Mouse (Mus musculus): ENCODE measurements at regions not wholly inside any gene's neighbourhood (a gene's known extent, or its start where the extent isn't known, plus 50 kb on each side); places are given as distances from the start of the nearest gene placed in this dataset.

DNA sequence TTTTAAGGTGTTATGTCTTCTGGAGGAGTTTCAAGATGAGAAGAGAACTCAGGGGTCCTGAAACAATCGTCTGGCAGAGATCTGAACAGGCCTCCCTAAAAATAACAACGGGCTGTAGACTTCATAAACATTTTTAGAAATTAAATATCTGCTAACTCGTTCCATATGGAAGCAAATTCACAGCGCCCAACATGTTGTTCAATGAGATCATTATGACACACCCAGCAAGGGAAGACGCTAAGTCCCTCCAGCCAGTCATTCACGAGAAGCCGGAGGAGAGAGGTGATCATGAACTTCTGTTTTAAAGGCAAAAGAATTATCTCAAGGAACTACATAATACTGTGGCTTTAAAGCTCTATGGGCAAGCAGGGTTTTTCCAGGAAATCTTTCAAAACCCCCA is 334.8 kb downstream of the Efna5 start:
- DNase-seq, result no peak

DNA sequence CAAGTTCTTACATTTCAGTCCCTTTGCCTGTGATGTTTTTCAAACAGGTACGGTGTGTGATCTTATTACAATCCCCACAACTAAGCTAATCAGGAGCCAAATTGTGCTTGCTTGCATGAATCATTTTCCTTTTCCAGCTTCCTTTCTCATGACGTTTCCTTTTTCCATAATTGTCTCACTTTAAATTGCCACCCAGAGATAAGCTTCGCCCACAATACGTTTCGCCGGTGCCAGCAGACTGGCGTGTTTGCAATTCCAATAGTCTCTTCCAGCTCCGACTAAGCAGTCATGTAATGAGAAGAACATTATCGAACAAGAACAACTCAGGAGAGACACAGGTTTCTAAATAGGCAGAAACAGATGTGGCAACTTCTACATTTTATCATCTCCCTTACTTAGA is 335.8 kb downstream of the Efna5 start:
- DNase-seq, result peak; percentile 8

DNA sequence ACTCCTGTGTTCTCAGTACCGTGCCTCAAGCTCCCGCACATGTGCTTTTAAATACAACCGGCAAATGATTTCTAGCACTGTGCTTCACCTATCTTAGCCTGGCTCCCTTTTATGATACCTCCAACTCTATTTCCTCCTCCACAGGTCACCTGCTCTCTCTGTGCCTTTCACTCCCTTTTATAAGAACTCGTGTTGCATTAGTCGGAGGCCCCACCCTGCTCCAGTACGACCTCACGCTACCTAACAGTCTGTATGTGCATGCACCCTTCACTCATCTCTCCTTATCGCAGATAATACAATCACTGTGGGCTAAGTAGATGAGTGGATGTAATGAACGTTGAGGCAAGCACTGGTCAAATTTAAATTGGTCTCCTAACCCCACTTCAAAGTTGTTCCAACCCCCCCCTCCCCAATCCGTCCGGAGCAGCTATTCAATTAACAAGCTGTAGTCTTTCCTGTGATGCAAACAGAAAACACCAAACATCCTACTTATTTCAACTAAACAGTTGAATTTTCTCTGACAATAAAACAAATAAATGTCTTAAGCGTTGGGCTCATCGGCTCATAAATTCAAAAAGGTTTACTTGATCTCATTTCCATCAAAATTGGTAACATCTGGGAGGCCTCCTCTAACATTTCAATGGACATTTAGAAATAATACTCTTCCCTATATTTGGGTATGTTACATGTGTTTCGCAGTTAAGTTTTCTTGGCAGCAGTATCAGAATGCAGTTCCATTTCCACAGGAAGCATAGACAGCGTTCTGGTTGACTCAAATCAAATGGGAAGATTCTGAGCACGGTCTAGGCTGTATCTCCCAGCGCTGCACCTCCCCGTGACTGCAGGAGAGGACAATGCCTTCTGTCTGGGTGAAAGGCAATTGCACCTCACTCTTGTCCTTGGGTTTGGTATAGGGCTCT is 337.8 kb downstream of the Efna5 start:
- no peak for DNase-seq

DNA sequence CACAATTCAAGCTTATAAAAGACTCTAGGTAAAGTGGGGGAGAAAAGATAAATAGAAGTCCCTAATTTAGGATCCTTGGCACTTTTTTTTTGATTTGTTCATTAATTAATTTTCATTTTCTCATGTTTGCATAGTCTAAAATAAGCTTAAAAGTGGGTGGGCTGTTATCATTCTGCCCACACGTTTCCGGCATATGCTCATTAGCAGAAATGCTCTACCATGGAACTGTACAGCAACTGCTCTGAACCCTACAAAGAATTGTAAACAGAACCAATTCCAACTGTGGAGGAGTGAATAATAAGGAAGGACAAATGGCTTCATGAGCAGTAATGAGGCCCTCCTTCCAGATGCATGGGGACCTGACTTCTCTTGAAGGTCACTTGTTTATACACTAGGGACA is 351.2 kb downstream of the Efna5 start:
- no peak for DNase-seq

DNA sequence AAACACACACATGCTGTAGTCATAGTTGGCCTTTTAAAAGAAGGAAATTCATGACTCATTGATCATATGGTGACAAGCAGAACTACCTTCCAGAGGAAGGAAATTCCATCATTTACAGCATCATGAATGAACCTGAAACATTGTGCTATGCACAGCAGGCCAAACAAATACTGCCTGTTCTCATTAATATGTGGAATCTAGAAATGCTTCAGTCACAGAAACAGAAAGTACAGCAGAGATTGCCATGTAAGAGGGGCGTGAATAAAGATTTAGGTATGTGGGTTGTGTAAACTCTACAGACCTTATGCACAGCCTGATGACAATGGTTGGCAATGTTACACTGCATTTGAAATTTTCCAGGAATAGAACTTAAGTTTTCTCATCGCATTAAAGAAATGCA is 353.6 kb downstream of the Efna5 start:
- no peak for DNase-seq

DNA sequence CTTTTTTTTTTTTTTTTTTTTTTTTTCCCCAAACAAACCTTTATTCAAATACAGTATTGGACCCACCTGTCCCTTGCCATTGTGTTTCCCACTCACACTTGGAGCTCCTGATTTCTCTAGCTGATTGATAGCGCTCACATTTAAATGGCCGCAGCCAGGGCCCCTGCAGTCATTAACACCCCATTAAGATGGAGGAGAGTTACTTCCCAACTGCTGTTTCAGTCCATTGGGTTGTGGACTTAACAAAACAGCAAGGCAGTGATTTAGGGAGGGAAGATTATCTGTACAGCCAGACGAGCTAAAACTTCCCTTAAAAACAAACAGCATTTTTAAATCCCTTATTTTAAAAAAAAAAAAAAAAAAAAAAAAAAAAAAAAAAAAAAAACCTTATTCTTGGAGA is 367.5 kb downstream of the Efna5 start:
- DNase-seq, result no peak

DNA sequence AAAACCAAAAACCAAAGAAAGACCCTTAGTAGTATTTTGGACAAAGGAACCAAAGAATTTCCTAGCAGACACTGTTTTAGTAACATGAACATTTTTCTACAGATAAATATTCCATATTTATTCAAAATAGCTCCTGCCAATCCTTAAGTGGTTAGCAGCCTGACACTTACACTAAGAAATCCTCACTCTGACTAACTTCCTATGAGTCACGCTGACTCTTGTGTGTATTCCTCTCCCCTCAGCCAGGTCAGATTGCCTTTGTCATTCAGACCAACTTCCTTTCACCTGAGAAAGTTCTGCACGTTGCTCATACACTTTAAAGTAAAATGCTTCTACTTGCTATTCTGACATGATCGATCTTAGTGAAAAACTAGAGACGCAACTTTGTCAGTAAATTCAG is 370.9 kb downstream of the Efna5 start:
- DNase-seq, result no peak

DNA sequence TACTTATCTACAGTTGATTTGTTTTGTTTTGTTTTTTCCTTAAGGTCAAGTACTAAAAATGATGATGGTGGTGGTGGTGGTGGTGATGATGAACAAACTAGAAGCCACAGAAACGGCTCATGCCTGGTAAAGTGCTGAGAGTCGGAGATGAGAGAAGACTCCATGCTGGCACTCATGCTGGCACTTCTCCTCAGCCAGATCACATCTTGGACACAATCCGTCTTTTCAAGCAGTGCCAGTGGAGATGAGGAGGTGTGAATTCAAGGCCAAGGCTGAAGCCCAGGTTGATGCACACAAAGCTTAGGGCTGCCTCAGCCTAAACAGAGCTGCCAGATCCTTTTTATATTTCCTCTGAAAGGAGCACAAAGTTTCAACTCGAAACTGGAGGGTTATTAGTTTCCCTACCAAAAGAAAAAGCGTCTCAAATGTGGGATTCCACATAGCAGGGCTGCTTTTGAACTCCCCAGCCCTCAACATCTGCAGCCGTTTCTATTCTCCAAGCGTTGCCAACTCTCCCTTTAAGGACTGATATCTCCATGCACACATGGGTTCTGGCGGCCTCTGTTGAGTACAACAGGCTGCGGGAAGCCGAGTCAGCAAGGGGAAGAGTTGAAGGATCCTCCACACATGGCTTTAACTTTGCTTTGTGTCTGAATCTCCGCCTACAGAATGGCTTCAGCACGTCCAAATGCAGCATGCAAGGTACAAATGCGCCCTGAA is 373.2 kb downstream of the Efna5 start:
- DNase-seq, result no peak

DNA sequence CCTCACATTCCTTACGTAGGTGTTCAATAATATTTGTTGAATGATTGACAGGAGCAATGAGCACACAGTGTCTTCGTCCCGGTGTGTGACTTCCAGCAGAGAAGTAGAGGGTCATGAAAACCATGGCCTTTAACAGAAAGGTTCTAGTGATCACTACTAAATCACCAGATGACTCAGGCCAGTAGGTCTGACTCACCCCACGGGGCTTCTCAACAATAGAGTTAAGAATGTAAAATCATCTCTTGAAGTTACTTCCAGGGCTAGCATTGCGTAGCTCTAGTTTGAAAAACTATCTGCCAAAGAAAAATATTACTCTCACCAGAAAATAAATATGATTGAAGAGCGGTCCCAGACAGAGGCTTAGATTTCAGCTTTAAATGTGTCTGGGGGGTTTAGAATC is 376.4 kb downstream of the Efna5 start:
- no peak for DNase-seq

DNA sequence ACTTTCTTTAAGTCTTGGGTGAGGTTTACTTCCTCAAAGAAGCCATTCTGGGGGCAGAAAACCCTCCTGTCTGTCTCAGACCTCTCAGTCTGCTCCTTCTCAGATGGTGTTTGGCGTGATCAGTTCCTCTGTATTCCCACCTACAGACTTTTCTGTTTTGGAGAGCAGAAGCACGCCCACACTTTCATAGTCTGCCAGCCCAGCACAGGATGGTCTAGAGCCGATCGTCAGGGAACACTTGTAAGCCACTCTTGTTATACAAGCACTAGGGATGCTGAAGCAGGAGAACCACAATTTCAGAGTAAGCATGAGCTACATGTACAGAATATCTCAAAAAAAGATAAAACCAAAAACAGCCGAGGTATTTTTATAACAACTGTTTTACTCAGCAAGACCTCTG is 410.4 kb downstream of the Efna5 start:
- DNase-seq, result no peak

DNA sequence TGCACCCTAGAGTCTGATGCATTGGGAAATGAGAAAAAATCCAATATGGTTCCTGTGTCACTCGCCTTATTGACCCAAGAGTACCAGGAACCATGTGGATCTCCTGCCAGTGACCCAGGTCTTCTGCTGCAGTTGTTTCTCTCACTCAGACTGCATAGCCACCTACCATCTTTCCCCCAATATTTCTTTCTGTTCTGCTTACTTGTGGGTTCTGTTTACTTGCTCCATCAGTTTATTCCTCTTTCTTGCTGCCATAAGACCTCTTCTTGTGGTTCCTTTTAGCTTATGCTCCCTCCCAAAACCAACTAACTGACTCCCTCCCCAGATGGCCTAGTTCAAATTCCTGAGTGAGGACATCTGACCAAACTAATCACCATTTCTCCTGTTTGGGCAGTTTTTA is 411.8 kb downstream of the Efna5 start:
- DNase-seq, result no peak

DNA sequence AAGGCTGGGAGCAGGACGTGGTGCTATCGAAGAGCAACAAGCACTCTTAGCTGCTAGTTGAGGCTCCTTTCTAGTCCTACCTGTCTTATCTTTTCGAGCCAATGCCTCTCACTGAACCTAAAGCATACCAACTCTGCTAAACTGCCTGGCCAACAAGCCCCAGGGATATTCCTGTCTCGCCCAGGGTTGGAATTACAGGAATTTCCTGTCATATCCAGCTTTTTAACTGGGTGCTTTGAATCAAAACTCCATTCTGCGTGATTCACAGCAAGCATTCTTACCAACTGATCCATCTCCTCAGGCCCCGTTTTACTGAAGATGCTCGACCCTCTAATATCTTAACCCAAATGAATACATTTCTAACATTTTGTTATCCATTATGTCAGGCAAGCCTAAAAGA is 412.3 kb downstream of the Efna5 start:
- DNase-seq, result no peak

DNA sequence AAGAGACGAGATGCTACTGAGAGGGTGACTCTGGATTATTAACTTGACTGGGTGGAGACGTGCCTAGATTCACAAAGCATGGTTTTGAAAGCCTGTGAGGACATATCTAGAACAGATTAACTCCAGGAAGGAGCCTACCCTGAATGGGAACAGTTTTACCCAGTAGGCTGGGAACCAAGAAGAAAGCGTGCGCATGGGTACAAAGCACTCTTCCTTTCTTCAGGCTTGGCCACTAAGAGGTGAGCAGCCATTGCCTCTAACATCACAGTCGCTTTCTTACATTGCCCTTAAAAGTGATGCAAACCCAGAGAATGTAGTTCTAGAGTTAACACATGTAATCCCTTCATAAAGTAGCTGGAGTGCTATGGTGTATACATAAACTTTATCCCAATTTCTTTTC is 414.0 kb downstream of the Efna5 start:
- no peak for DNase-seq

DNA sequence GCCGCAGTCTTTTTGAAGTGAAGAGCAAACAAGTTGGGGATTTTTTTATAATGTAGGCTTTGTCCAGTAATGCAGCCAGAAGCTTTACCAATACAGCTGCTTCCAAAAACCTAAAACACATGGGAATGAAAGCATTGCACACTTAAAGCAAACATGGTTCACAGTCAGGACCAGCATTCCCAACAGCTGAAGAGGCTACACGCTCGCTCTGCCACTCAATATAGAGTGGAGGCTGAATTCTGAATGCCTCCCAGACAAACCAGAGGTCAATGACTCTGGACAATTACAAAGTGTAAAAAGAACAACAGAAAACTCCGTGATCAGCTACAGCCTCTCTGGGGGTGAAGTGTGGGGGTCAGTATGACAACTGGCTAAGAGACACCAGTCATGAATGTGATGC is 416.1 kb downstream of the Efna5 start:
- no peak for DNase-seq

DNA sequence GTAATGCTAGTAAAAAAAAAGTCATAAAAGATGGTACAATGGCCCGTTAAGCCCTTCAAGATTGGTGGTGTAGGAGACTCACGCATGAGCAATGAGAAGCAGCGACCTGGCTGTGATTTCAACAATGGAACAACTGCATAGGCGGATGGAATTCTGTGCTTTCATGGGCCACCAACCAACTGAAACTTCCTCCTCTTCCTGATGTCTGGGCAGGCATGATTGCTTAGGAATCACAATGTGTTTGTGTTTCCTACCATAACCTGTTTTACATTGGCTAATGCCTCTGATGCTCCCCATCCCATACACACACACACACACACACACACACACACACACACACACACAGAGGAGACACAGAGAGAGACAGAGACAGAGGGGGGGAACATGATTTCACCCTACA is 416.9 kb downstream of the Efna5 start:
- no peak for DNase-seq

DNA sequence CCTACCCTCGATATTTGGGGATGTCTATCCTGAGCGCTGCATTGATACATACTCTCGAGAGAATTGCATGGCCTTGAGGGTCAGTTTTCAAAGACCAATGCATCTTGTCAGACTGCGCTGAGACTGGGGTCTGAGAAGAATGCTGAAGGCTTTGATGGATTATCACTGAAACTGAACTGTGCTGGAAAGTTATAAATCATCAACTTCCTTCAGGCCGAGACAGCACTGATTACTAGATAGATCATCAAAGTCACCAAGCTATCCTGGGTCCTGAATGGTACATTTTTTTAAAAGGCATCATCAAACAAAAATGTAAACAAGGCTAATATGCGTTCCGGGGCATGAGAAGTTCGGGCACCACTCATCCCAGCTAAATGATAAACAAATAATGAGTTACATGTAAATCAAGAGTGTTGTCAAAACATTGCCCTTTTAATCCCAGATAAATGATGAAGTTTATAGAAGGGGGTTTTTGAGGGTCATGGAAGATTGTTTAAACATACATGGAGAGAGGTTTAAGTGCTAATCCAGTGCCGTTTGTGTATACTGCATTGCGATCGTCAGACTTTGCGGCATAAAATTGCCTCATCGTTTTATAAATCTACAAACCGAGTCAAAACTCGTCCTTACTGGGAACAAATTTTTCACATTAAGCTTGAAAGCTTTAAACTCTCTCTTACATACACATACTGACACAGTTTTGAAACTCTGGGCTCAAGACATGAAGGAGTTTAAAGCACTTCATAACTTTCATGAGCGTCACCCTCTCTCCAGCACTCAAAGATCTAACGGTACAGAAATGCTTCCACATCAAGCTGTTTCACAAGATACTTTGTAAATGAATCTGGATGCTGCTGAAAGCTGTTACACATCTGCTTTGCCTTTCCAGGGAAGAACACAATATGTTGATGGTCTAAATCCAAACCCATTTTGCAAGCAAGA is 419.5 kb downstream of the Efna5 start:
- DNase-seq, result no peak

DNA sequence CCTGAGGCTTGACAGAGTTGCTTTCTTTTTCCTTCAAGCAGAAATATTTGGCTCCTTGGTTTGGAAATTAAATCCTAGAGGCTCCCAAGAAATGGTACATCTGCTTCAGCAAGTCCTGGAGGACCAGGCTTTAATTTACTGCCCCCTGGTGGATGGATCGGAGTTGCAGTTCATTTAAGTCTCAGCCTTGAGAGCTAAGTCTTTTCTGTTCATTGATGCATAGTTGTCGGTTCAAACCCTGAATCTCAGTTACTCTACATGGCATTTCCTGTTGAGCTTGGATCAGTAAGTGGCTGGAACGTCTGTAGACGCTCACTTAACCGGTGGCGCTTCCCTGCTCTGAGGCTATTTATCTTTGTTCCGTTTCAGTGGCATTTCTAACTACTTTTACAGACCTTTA is 422.2 kb downstream of the Efna5 start:
- peak; percentile 79 for DNase-seq

DNA sequence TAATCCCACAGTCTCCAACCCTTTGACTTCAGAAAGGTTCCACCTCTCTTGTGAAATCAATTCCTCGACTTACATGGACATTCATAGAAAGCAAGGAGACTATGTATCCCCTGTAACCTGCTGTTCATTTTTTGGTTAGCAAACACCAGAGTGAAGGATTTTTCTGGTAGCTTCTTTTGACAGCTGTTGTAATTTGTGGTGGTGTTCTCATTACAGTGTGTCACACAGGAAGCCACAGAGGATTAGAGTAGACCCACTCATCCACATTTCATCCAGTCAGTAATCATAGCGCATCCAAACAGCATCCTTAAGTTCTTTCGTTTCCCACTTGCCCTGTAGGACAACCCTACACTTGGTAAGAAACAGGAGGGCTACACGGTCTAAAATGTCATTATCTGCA is 443.1 kb downstream of the Efna5 start:
- DNase-seq, result no peak

DNA sequence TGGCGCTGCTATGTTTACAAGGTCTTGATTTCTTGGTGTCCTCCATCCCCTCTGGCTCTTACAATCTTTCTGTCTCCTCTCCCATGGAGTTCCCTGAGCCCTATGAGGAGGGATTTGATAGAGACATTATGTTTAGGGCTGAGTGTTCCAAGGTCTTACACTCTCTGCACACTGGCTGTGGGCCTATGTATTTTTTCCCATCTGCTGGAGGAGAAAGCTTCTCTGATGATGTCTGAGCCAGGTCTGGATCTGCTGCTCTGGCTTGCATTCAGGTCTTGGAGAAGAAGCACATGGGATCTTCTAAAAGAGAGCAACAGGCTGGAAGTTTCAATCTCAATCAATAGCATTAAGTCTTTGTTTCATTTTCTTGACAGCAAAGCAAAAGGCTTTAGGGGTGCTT is 445.1 kb downstream of the Efna5 start:
- DNase-seq, result peak; percentile 17

DNA sequence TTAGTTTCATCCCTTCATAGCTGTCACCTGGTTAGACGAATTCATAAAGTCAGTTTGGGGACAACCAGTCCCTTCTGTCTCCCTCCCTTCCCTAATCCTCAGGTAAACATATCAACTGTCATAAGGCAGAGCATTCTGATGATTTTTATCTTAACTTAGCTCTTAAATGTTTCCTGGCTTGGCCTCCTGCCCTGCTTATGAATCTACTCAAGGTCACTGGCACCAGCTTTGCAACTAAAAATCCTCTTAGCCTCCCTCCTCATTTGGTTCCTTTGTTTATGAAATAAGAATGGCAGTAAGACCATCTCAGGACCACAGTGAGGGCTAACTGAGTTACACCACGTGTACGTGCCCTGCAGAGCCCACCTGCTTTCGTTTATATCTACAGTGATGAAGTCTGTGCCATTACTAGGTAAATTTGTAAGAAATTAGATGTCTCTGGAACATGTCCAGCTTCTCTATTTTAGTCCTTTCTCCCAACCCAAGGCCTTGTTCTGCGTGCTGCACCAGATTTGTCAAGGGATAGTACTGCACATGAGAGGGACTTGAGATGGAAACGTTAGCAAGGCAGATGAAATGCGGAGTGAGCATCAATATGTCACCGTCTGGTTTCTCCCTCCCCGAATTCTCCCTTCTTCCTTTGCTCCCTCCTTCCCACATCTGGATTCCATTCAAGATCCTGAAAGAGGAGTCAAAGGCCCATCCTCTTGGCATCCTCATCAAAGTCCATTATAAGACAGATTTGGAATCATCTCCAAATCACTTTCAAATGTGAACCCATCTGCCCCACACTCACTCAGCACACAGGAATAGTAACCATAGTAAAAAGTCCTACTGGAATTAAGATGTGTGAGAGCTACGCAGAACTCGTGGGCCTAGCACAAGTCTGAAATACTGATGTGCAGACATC is 457.4 kb downstream of the Efna5 start:
- no peak for DNase-seq

DNA sequence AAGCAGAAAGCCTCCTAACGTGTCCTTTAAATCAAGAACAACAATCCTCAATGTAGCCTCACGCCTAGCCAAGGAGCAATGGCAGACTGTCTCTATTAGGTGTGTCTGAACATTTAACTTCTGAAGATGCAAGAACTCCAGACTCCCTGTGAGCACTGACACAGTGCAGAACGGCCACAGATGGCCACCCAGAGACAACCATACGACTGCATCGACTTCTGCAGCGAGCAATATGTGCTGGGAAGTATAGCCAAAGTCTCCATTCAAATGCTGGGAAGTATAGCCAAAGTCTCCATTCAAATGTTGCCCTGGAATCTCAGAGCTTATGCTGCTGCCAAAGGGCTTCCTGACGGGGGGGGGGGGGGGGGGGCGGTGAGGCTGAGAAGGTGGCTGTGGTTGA is 463.5 kb downstream of the Efna5 start:
- DNase-seq, result no peak

DNA sequence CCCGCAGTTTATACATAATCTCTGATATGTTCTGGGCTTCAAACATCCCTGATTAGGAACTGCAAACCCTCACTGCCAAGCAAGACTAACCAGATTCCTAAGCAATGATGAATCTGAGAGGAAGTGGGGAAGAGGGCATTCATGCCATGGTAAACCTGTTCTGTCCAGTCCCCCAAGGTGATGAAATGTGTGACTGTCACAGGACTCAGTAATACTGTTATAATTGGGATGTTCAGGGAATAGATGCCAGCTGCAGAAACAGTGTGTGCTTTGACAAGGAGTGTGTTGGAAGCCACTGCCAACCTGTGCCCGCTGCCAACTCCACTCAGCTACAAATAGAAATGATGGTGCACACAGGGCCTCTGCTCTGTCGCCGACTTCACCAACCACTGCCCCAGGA is 466.0 kb downstream of the Efna5 start:
- DNase-seq, result no peak
